Mouse (Mus musculus) intestine, embryonic 14.5 days (tissue): ENCODE data around the gene Adss. TPM values are rescaled to one million over a fixed set of nuclear protein-coding genes. Genes with fewer than 3 reads are reported as not detected.

Experiments used
- ATAC-seq: fragments of 200-750 bp; cut with Nextera tagmentation; replicated peaks from 2 replicates; pipeline ENCODE4 v1.8.0; 2017; ENCODE audit warnings: low read depth, moderate number of reproducible peaks, moderate TSS enrichment, moderate library complexity; ENCODE audit not compliant: low FRiP score, low TSS enrichment
- DNase-seq: peaks from one replicate; pipeline ENCODE4 v3.0.0-alpha.2; 2018; ENCODE audit warnings: low spot score
- H3K27ac ChIP-seq: fragments of 300-500 bp; sonication (generic); 2 replicates; pipeline ENCODE4 v1.5.1; 2014; ENCODE audit warnings: low read depth, mild to moderate bottlenecking, control low read depth
- H3K27me3 ChIP-seq: fragments of 300-500 bp; sonication (generic); replicated peaks from 2 replicates; pipeline ENCODE4 v1.6.1; 2014; ENCODE audit warnings: low read length, control low read depth; ENCODE audit not compliant: control insufficient read depth, insufficient read depth
- H3K36me3 ChIP-seq: fragments of 300-500 bp; sonication (generic); 2 replicates; pipeline ENCODE4 v1.6.1; 2014; ENCODE audit warnings: low read length, control low read depth; ENCODE audit not compliant: control insufficient read depth, insufficient read depth
- H3K4me1 ChIP-seq: fragments of 300-500 bp; sonication (generic); replicated peaks from 2 replicates; pipeline ENCODE4 v1.6.1; 2014; ENCODE audit warnings: low read length, control low read depth, mixed read lengths; ENCODE audit not compliant: control insufficient read depth, insufficient read depth
- H3K4me2 ChIP-seq: fragments of 300-500 bp; sonication (generic); 2 replicates; pipeline ENCODE4 v1.6.1; 2014; ENCODE audit warnings: low read length
- H3K4me3 ChIP-seq: fragments of 300-500 bp; sonication (generic); 2 replicates; pipeline ENCODE4 v1.5.1; 2014; ENCODE audit warnings: low read depth, low read length, control low read depth, mixed read lengths
- H3K9ac ChIP-seq: fragments of 300-500 bp; sonication (generic); 2 replicates; pipeline ENCODE4 v1.6.1; 2014; ENCODE audit warnings: mild to moderate bottlenecking, low read length
- H3K9me3 ChIP-seq: fragments of 300-500 bp; sonication (generic); 2 replicates; pipeline ENCODE4 v1.6.1; 2016; ENCODE audit warnings: low read length, control low read depth; ENCODE audit not compliant: control insufficient read depth
- WGBS: fragments of 180-500 bp; shearing (Covaris S2); extraction: QIAGEN DNeasy Blood & Tissue Kit; methylation state at CpG from one replicate; pipeline ENCODE4 v1.1.7; 2014; 5-methylcytosine and 5-hydroxymethylcytosine counted together
- polyA plus RNA-seq: library from polyadenylated mRNA; unstranded; fragments of >200 nt; fragmentation: Nextera tagmentation; extraction: Ambion mirVana; gene quantifications from 2 replicates; pipeline ENCODE4 v1.2.1, GENCODE M21; 2014

The Adss gene
- polyA plus RNA-seq, 1 experiment from 2014 or later: 47.4 TPM

- ATAC-seq (no peak), DNase-seq (no peak)
- Histone ChIP-seq H3K9me3 (no peaks in the 10 kb centered on the region), H3K4me1 (no peaks in the 10 kb centered on the region), H3K27me3 (no peaks in the 10 kb centered on the region), H3K36me3 (no peaks in the 10 kb centered on the region), H3K27ac (no peak overlapping the region), H3K4me3 (no peak overlapping the region), H3K4me2 (no peak overlapping the region), H3K9ac (no peak overlapping the region)
- WGBS: 60% methylated on average over 1 of the region's 1 CpGs
These were observed 55.6 kb downstream of the Adss start for GRCm38 (mm10) chr1:177740707-177741106.

DNA sequence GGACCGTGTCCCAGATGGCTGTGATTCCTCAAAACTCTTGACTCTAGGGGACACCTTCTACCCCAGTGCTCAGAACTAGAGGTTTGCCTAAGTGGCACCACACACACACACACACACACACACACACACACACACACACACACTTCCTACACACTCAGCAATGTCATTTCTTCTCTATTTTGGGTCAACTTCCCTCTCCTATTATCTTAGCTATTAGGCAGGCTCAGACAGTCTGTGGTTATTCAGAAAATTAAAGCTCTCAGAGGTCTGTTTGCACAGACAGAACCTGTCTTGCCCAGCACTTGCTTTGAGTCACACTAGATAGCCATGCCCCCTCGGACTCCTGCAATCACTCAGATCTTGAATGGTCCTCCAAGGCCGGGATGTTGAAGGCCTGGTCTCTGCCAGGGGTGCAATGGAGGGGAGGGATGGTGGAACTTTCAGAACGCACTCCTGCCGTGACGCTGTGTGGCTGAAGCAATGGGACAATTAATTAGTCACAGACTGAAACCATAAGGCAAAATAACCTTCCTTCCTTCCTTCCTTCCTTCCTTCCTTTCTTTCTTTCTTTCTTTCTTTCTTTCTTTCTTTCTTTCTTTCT, 58.7 kb downstream of the Adss start:
- 41% methylated on average over 6 of the region's 6 CpGs for WGBS
- H3K4me1 ChIP-seq: no peaks in the 10 kb centered on the region
- no peak overlapping the region for H3K9ac ChIP-seq
- H3K27ac ChIP-seq: no peak overlapping the region
- no peak for ATAC-seq
- H3K4me2 ChIP-seq: no peak overlapping the region
- H3K36me3 ChIP-seq: no peaks in the 10 kb centered on the region
- DNase-seq: no peak
- H3K9me3 ChIP-seq: no peaks in the 10 kb centered on the region
- H3K27me3 ChIP-seq: no peaks in the 10 kb centered on the region
- H3K4me3 ChIP-seq: no peak overlapping the region

- Histone ChIP-seq H3K9ac (no peak overlapping the region), H3K4me1 (no peaks in the 10 kb centered on the region), H3K36me3 (no peaks in the 10 kb centered on the region), H3K4me2 (no peak overlapping the region), H3K27ac (no peak overlapping the region), H3K4me3 (no peak overlapping the region), H3K27me3 (no peaks in the 10 kb centered on the region), H3K9me3 (no peaks in the 10 kb centered on the region)
- ATAC-seq: no peak
- no peak for DNase-seq
- 88% methylated on average over 3 of the region's 3 CpGs for WGBS
These were observed 64.3 kb downstream of the Adss start for GRCm38 (mm10) chr1:177731973-177732372.

- WGBS: 79% methylated on average over 11 of the region's 11 CpGs
These were observed 67.0 kb downstream of the Adss start, which contains the start of gene 1700016C15Rik for GRCm38 (mm10) chr1:177729043-177730024. 1700016C15Rik (plus strand) TSS chr1:177729814.

DNA sequence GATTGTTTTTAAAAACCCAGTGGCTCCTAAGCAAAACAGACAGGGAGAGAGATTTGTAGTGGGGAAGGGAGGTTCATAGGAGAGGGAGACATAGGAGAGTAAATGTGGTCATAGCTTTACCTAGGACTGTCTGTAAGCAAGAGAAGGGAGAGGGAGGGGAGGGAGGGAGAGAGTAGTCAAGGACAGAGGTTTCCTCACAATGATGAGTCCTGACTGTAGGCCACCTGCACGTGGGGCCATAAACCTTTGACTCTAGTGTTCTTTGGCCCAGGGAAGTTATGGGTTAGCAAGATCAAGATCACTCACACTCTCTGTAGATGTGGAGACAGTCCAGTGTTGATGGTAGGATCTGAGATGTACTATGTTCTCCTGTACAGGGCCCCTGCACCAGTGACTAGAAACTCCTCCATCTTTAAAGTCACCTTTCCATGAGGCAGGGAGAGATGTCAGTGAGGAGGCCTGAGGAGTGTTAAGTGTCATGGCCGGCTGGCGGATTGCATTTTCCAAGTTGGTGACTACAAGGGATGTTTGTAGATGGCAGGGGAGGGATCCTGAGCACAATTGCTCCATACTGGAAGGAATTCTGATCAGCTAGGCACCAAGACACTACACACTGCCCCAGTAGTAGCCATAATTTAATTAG, 68.3 kb downstream of the Adss start:
- Histone ChIP-seq H3K4me2 (no peak overlapping the region), H3K9ac (no peak overlapping the region), H3K4me1 (no peaks in the 10 kb centered on the region), H3K27me3 (no peaks in the 10 kb centered on the region), H3K36me3 (no peaks in the 10 kb centered on the region), H3K27ac (no peak overlapping the region), H3K9me3 (no peaks in the 10 kb centered on the region), H3K4me3 (no peak overlapping the region)
- peak; percentile 31 for DNase-seq
- 88% methylated on average over 3 of the region's 3 CpGs for WGBS
- ATAC-seq: no peak

More at GRCm38 (mm10) chr1:177729043-177730024, 67.0 kb downstream of the Adss start, which contains the start of gene 1700016C15Rik:
- no peak within 1 kb of the TSS for H3K4me2 ChIP-seq
- H3K27ac ChIP-seq: no peak within 1 kb of the TSS
- H3K4me1 ChIP-seq: no peaks in the 10 kb centered on the region
- no peaks in the 10 kb centered on the region for H3K27me3 ChIP-seq
- ATAC-seq: no peak
- H3K9ac ChIP-seq: no peak within 1 kb of the TSS
- peak; percentile 48 for DNase-seq
- H3K36me3 ChIP-seq: no peaks in the 10 kb centered on the region
- no peak within 1 kb of the TSS for H3K4me3 ChIP-seq
- no peaks in the 10 kb centered on the region for H3K9me3 ChIP-seq

GRCm38 (mm10) chr1:177726870-177727269, 69.4 kb downstream of the Adss start:
- DNase-seq (peak; percentile 38), ATAC-seq (no peak)
- Histone ChIP-seq H3K9me3 (no peaks in the 10 kb centered on the region), H3K27me3 (no peaks in the 10 kb centered on the region), H3K36me3 (no peaks in the 10 kb centered on the region), H3K4me2 (no peak overlapping the region), H3K4me3 (no peak overlapping the region), H3K9ac (no peak overlapping the region), H3K4me1 (no peaks in the 10 kb centered on the region), H3K27ac (no peak overlapping the region)
- WGBS: 43% methylated on average over 5 of the region's 5 CpGs

DNA sequence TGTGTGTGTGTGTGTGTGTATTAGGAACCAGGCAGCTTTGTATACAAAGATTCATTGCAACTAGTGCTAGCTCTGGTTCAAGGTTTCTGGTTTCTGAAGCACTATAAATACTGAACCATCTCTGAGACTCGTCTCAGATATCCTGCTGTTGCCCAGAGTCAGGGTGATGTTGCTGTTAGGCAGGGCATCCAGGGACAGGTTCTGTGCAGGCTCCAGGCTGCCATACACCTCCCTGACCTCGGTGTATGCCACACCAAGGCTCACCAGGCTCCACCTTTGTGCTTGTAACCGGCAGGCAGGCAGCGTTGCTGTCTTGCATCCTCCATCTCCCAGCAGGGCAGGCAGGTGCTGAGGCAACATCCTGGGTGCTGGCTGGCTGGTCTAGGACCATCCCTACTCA, 72.5 kb downstream of the Adss start:
- no peak for ATAC-seq
- Histone ChIP-seq H3K36me3 (no peaks in the 10 kb centered on the region), H3K4me1 (no peaks in the 10 kb centered on the region), H3K27ac (no peak overlapping the region), H3K4me2 (no peak overlapping the region), H3K4me3 (no peak overlapping the region), H3K9ac (no peak overlapping the region), H3K9me3 (no peaks in the 10 kb centered on the region), H3K27me3 (no peaks in the 10 kb centered on the region)
- DNase-seq: no peak
- WGBS: 68% methylated on average over 4 of the region's 4 CpGs

DNA sequence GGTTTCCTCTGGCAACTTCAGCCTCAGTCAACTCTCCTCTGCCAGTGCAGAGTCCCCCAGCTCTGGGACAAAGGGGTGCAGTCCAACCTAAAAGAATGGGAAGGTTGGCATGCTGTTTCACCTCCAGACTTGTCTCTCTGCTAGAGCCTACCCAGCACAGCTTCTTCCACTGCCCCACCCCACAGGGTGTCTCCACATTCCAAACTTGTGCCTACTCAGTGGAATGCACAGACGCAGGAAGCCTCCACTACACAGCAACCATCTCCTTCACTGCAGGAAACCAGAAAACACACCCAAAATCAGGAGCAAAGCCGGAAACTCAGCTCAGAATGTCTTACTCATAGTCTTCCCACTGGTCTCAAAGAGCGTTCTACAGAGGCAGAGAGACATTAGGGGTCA, 77.3 kb downstream of the Adss start:
- WGBS: 70% methylated on average over 3 of the region's 3 CpGs
- no peak for ATAC-seq
- H3K9ac ChIP-seq: no peak overlapping the region
- no peaks in the 10 kb centered on the region for H3K27me3 ChIP-seq
- no peak overlapping the region for H3K27ac ChIP-seq
- no peaks in the 10 kb centered on the region for H3K4me1 ChIP-seq
- no peaks in the 10 kb centered on the region for H3K36me3 ChIP-seq
- peak; percentile 46 for DNase-seq
- H3K4me3 ChIP-seq: no peak overlapping the region
- no peaks in the 10 kb centered on the region for H3K9me3 ChIP-seq
- no peak overlapping the region for H3K4me2 ChIP-seq
